Mouse (Mus musculus) CH12.LX (cell line): ENCODE measurements at regions not wholly inside any gene's neighbourhood (a gene's known extent, or its start where the extent isn't known, plus 50 kb on each side); places are given as distances from the start of the nearest gene placed in this dataset.
A peak's percentile ranks its signal among the peaks of the same experiment; 100 is the strongest.

ENCODE experiments used
- DNase-seq: peaks from one replicate; pipeline ENCODE4 v3.0.0-alpha.2; 2013; ENCODE audit errors: extremely low read depth
- H3K27ac ChIP-seq: 2 replicates; pipeline ENCODE4 v1.5.1; 2012; ENCODE audit warnings: low read depth, mild to moderate bottlenecking, control low read depth, moderate library complexity; ENCODE audit not compliant: insufficient read depth
- H3K27me3 ChIP-seq: replicated peaks from 2 replicates; pipeline ENCODE3; 2012; ENCODE audit warnings: inconsistent platforms
- H3K36me3 ChIP-seq, 2 experiments: replicated peaks in 1 of 2; 2 replicates each; pipeline versions ENCODE3 to v1.6.1; 2012; ENCODE audit warnings: inconsistent platforms in 1 of 2, low read length in 1 of 2, mild to moderate bottlenecking in 1 of 2, mixed read lengths in 1 of 2, moderate library complexity in 1 of 2; ENCODE audit not compliant: control insufficient read depth in 1 of 2, insufficient read depth in 1 of 2
- H3K4me1 ChIP-seq, 2 experiments: 2 replicates each; pipeline ENCODE4 v1.6.1; 2012; ENCODE audit warnings: inconsistent platforms in 1 of 2, moderate library complexity in 1 of 2; ENCODE audit not compliant: insufficient read depth in 2 of 2, control insufficient read depth in 1 of 2
- H3K4me2 ChIP-seq: 2 replicates; pipeline ENCODE4 v1.6.1; 2012; ENCODE audit warnings: low read depth, mild to moderate bottlenecking, control low read depth; ENCODE audit not compliant: poor library complexity, insufficient read depth, severe bottlenecking
- H3K4me3 ChIP-seq, 3 experiments: fragments of 150-350 bp in 1 of 3; sonication (generic) in 1 of 3; replicated peaks in 1 of 3; 2 replicates each; pipeline versions ENCODE3 to v1.5.1; 2011 to 2012; ENCODE audit warnings: low read depth in 2 of 3, low read length in 2 of 3, mild to moderate bottlenecking in 2 of 3, moderate library complexity in 2 of 3, control low read depth in 1 of 3, improper control_type of control experiment in 1 of 3, inconsistent platforms in 1 of 3, mixed read lengths in 1 of 3; ENCODE audit not compliant: poor library complexity in 1 of 3
- H3K79me2 ChIP-seq: replicated peaks from 2 replicates; pipeline ENCODE4 v1.6.1; 2012; ENCODE audit warnings: mild to moderate bottlenecking, moderate library complexity; ENCODE audit not compliant: control insufficient read depth, poor library complexity, insufficient read depth, severe bottlenecking; ENCODE audit errors: extremely low read depth
- H3K9ac ChIP-seq: 2 replicates; pipeline ENCODE4 v1.6.1; 2012; ENCODE audit warnings: low read depth, mild to moderate bottlenecking, control low read depth, moderate library complexity; ENCODE audit not compliant: insufficient read depth
- H3K9me3 ChIP-seq: replicated peaks from 2 replicates; pipeline ENCODE3; 2012; ENCODE audit warnings: low read length, inconsistent platforms, mixed read lengths
- BHLHE40 ChIP-seq: IDR thresholded peaks from 2 replicates; pipeline ENCODE4 v1.6.1; 2011; ENCODE audit warnings: mild to moderate bottlenecking, low read depth, low read length, improper control_type of control experiment
- CHD1 ChIP-seq: IDR thresholded peaks from 2 replicates; pipeline ENCODE4 v1.6.1; 2012; ENCODE audit warnings: low read depth, low read length, improper control_type of control experiment, inconsistent platforms
- CTCF ChIP-seq, 2 experiments: IDR thresholded peaks in 1 of 2; conservative IDR thresholded peaks in 1 of 2; 2 replicates each; pipeline ENCODE4 v1.5.1; 2011 to 2012; ENCODE audit warnings: low read depth in 2 of 2, low read length in 2 of 2, improper control_type of control experiment in 1 of 2, inconsistent platforms in 1 of 2, mild to moderate bottlenecking in 1 of 2, moderate library complexity in 1 of 2
- E2F4 ChIP-seq: IDR thresholded peaks from 2 replicates; pipeline ENCODE4 v1.6.1; 2011; ENCODE audit warnings: low read depth, low read length, improper control_type of control experiment; ENCODE audit not compliant: insufficient replicate concordance
- ELF1 ChIP-seq: IDR thresholded peaks from 2 replicates; pipeline ENCODE4 v1.6.1; 2014; ENCODE audit warnings: low read depth, mild to moderate bottlenecking, inconsistent platforms, low read length, improper control_type of control experiment
- EP300 ChIP-seq: IDR thresholded peaks from 2 replicates; pipeline ENCODE4 v1.6.1; 2011; ENCODE audit warnings: low read length, improper control_type of control experiment
- ETS1 ChIP-seq: conservative IDR thresholded peaks from 2 replicates; pipeline ENCODE4 v1.6.1; 2012; ENCODE audit warnings: low read depth, mild to moderate bottlenecking, inconsistent platforms, low read length, improper control_type of control experiment, moderate library complexity
- GABPA ChIP-seq: IDR thresholded peaks from 2 replicates; pipeline ENCODE4 v1.6.1; 2012; ENCODE audit warnings: low read depth, low read length, improper control_type of control experiment, inconsistent platforms; ENCODE audit not compliant: insufficient replicate concordance
- HCFC1 ChIP-seq: IDR thresholded peaks from 2 replicates; pipeline ENCODE4 v1.6.1; 2012; ENCODE audit warnings: low read depth, mild to moderate bottlenecking, inconsistent platforms, low read length, improper control_type of control experiment
- IRF4 ChIP-seq: IDR thresholded peaks from 2 replicates; pipeline ENCODE4 v1.6.1; 2014; ENCODE audit warnings: low read depth, mild to moderate bottlenecking, inconsistent platforms, low read length, improper control_type of control experiment
- JUND ChIP-seq: conservative IDR thresholded peaks from 2 replicates; pipeline ENCODE4 v1.6.1; 2011; ENCODE audit warnings: low read depth, low read length, improper control_type of control experiment
- KAT2A ChIP-seq: IDR thresholded peaks from 2 replicates; pipeline ENCODE4 v1.6.1; 2012; ENCODE audit warnings: low read length, improper control_type of control experiment, inconsistent platforms; ENCODE audit not compliant: insufficient replicate concordance
- MAX ChIP-seq: IDR thresholded peaks from 2 replicates; pipeline ENCODE4 v1.6.1; 2011; ENCODE audit warnings: low read length, improper control_type of control experiment
- MAZ ChIP-seq: IDR thresholded peaks from 2 replicates; pipeline ENCODE4 v1.6.1; 2012; ENCODE audit warnings: low read depth, mild to moderate bottlenecking, inconsistent platforms, low read length, improper control_type of control experiment, moderate library complexity
- MYC ChIP-seq: IDR thresholded peaks from 2 replicates; pipeline ENCODE4 v1.6.1; 2011; ENCODE audit warnings: low read depth, mild to moderate bottlenecking, improper control_type of control experiment, low read length
- NRF1 ChIP-seq: IDR thresholded peaks from 2 replicates; pipeline ENCODE4 v1.6.1; 2014; ENCODE audit warnings: low read depth, mild to moderate bottlenecking, inconsistent platforms, low read length, improper control_type of control experiment, moderate library complexity
- POLR2A ChIP-seq: IDR thresholded peaks from 2 replicates; pipeline ENCODE4 v1.6.1; 2011; ENCODE audit warnings: low read depth, mild to moderate bottlenecking, improper control_type of control experiment, low read length
- RCOR1 ChIP-seq: conservative IDR thresholded peaks from 2 replicates; pipeline ENCODE4 v1.6.1; 2012; ENCODE audit warnings: low read depth, mild to moderate bottlenecking, inconsistent platforms, low read length, improper control_type of control experiment
- SIN3A ChIP-seq: IDR thresholded peaks from 2 replicates; pipeline ENCODE4 v1.6.1; 2012; ENCODE audit warnings: low read length, improper control_type of control experiment, inconsistent platforms
- SMC3 ChIP-seq: IDR thresholded peaks from 2 replicates; pipeline ENCODE4 v1.6.1; 2011; ENCODE audit warnings: low read depth, low read length, improper control_type of control experiment
- TCF12 ChIP-seq: IDR thresholded peaks from 2 replicates; pipeline ENCODE4 v1.6.1; 2014; ENCODE audit warnings: low read depth, mild to moderate bottlenecking, inconsistent platforms, low read length, improper control_type of control experiment
- UBTF ChIP-seq: IDR thresholded peaks from 2 replicates; pipeline ENCODE4 v1.6.1; 2012; ENCODE audit warnings: low read depth, mild to moderate bottlenecking, inconsistent platforms, low read length, improper control_type of control experiment, moderate library complexity
- ZC3H11A ChIP-seq: IDR thresholded peaks from 2 replicates; pipeline ENCODE4 v1.6.1; 2012; ENCODE audit warnings: low read depth, mild to moderate bottlenecking, inconsistent platforms, low read length, improper control_type of control experiment
- ZKSCAN1 ChIP-seq: IDR thresholded peaks from 2 replicates; pipeline ENCODE4 v1.6.1; 2012; ENCODE audit warnings: low read depth, inconsistent platforms, low read length, improper control_type of control experiment, borderline replicate concordance
- ZMIZ1 ChIP-seq: IDR thresholded peaks from 2 replicates; pipeline ENCODE4 v1.6.1; 2012; ENCODE audit warnings: low read depth, mild to moderate bottlenecking, inconsistent platforms, low read length, improper control_type of control experiment
- ZNF384 ChIP-seq: IDR thresholded peaks from 2 replicates; pipeline ENCODE4 v1.6.1; 2012; ENCODE audit warnings: low read depth, low read length, improper control_type of control experiment, inconsistent platforms
- dilution Hi-C: fragments of 300-500 bp; cut with MboI; formaldehyde crosslinking; loops from 2 replicates; pipeline ENCODE4 v1.14.3; 2020; ENCODE audit warnings: low sequenced_read_pairs; ENCODE audit not compliant: extremely low pct_unique_long_range_greater_than_20kb, extremely low pct_ligation_motif_present
- in situ Hi-C: fragments of 300-500 bp; cut with MboI; formaldehyde crosslinking; loops from 3 replicates; pipeline ENCODE4 v1.14.3; 2019; ENCODE audit warnings: low sequenced_read_pairs, low pct_ligation_motif_present, low pct_unique_long_range_greater_than_20kb, mixed read lengths

DNA sequence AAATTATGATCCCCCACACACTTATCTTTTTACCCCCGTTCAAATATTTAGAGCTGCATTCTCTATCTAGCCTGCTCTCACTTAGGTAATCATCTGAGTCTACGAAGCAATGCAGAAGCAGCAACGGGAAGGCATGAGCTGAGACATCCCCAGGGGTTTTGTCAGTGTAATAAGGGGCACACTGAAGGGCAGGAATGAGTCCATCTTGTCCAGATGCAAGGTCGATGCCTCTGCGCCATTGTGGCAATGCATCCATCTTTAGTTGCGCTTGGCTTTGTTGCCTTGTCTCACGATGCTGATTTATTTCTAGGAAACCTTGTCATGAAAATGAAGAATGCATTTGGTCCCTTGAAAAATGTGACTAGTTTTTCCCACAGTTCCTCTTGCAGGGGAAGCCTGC lies 515.7 kb upstream of the Msl3l2 start:
- no peak overlapping the region for H3K9ac ChIP-seq
- no peak overlapping the region for H3K27ac ChIP-seq
- H3K4me2 ChIP-seq, result no peak overlapping the region
- dilution Hi-C loops, result no loop called here
- no peaks in the 10 kb centered on the region for H3K79me2 ChIP-seq
- peak; percentile 2 for DNase-seq
- H3K27me3 ChIP-seq, result no peaks in the 10 kb centered on the region
- H3K9me3 ChIP-seq, result no peaks in the 10 kb centered on the region
- no peaks in the 10 kb centered on the region for H3K4me1 ChIP-seq
- in situ Hi-C loops, result no loop called here
- H3K4me3 ChIP-seq, result no peak overlapping the region
- TF ChIP-seq SMC3 (no peak), E2F4 (no peak), POLR2A (no peak), MYC (no peak), JUND (no peak), BHLHE40 (no peak), ELF1 (no peak), CHD1 (no peak), CTCF (conservative IDR thresholded peaks at IDR 0.05 in 1 of 2, IDR thresholded peaks at IDR 0.05 in 1 of 2; ENCODE audit: low read depth in 2 of 2, low read length in 2 of 2) (no peak), GABPA (no peak), ZKSCAN1 (no peak)
- H3K36me3 ChIP-seq, result no peaks in the 10 kb centered on the region

DNA sequence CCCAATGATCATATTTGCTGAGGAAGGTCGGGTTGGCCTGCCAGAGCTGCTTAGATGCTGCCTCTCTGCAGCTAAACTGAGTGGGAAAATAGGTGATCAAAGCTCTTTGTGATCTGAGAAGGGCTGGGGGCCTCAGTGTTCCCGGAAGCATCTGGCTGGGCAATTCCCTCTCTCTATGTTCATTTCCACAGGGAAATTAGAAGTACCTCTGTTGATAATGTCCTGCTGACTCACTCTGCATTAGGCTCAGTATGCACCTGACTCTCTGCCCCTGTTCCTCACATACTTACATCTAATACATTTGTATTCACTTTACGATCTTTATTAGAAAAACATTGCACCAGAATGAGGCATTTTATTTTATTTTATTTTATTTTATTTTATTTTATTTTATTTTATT lies 514.8 kb upstream of the Msl3l2 start:
- Histone ChIP-seq H3K79me2 (no peaks in the 10 kb centered on the region), H3K36me3 (no peaks in the 10 kb centered on the region), H3K9me3 (no peaks in the 10 kb centered on the region), H3K4me3 (no peak overlapping the region), H3K27ac (no peak overlapping the region), H3K4me1 (no peaks in the 10 kb centered on the region), H3K9ac (no peak overlapping the region), H3K27me3 (no peaks in the 10 kb centered on the region), H3K4me2 (no peak overlapping the region)
- TF ChIP-seq HCFC1 (no peak), NRF1 (no peak), CTCF (conservative IDR thresholded peaks at IDR 0.05 in 1 of 2, IDR thresholded peaks at IDR 0.05 in 1 of 2; ENCODE audit: low read depth in 2 of 2, low read length in 2 of 2) (no peak), ZMIZ1 (no peak), RCOR1 (no peak), UBTF (no peak), TCF12 (no peak), EP300 (no peak), ZC3H11A (no peak), BHLHE40 (no peak), SIN3A (no peak), ETS1 (no peak), ELF1 (no peak), ZKSCAN1 (no peak), MAZ (no peak), GABPA (no peak), MAX (no peak), IRF4 (no peak), ZNF384 (no peak), KAT2A (no peak)
- no peak for DNase-seq
- dilution Hi-C loops (no loop called here), in situ Hi-C loops (no loop called here)
